Mouse (Mus musculus) kidney, adult 10 weeks (tissue): Measurements from ENCODE around the gene Dzip3. TPM values are rescaled to one million over a fixed set of nuclear protein-coding genes. Genes with fewer than 3 reads are reported as not detected.

Source experiments
- polyA plus RNA-seq: library from polyadenylated mRNA; stranded (reverse); fragments of 350-450 nt; fragmentation: Illumina TruSeq; extraction: RNeasy Lipid Tissue Mini Kit (QIAGEN cat#74804); gene quantifications from one replicate; pipeline ENCODE4 v1.2.3, GENCODE M21; 2014; ENCODE audit warnings: low read depth, low replicate concordance

Dzip3 gene
- polyA plus RNA-seq = 21.1 TPM

GRCm38 (mm10) chr16:48993559-48994342 lies at the start of gene Dzip3, which contains the start of gene Cip2a:
TSS of gene Dzip3 (minus strand) at chr16:48994165.
TSS of gene Cip2a (plus strand) at chr16:48994185.

Other genes with a start within 250 kb of the Dzip3 start
- gene Trat1, start 222.1 kb downstream of the Dzip3 start, polyA plus RNA-seq = 0.12 TPM
- gene Retnlb, start 177.3 kb downstream of the Dzip3 start, polyA plus RNA-seq = not detected
- gene Retnla, start 151.6 kb downstream of the Dzip3 start, polyA plus RNA-seq = not detected
- gene Retnlg, start 121.5 kb downstream of the Dzip3 start, polyA plus RNA-seq = 1.3 TPM
- 3.8 TPM for gene Cip2a, start within 50 bp of the Dzip3 start, polyA plus RNA-seq
- gene Myh15, start 63.3 kb upstream of the Dzip3 start, polyA plus RNA-seq = not detected